In genomic region chr5:131851597-131852453, GRCm38 (mm10) we compare ENCODE assay signal across 10 mouse cellular contexts.
DNase-seq lines count a peak whose midpoint lies in the region; ATAC-seq and TF ChIP-seq lines count a peak whose summit lies in the region.
"Had no signal": no experiment of that assay in that cellular context is flagged by ENCODE, and none has a peak within 500 bp of the region (broad histone marks: within the 10 kb centered on the region; RNA-seq: fewer than 3 reads in every experiment).

No protein-coding gene starts in this region.

- no peak for TF ChIP-seq CTCF in midbrain, postnatal 0 days (IDR thresholded peaks at IDR 0.05)

- H3K27ac ChIP-seq in forebrain, embryonic 10.5 days = peak overlapping the region; percentile 72
- no peak overlapping the region for H3K27ac ChIP-seq in midbrain, postnatal 0 days (ENCODE audit: low read depth, low read length)
- no peak overlapping the region for H3K27ac ChIP-seq in liver, embryonic 11.5 days (ENCODE audit: low read depth, low read length)

- ATAC-seq in midbrain, postnatal 0 days (ENCODE audit: low FRiP score) = no peak
- no peak for ATAC-seq in inflammation-experienced regulatory T-cells, adult 6 months
- ATAC-seq in liver, embryonic 11.5 days (replicated peaks; ENCODE audit: low FRiP score) = no peak

- peaks cover 88% of the 10 kb centered on the region for H3K27me3 ChIP-seq in forebrain, embryonic 10.5 days (ENCODE audit: poor library complexity, severe bottlenecking)
- H3K27me3 ChIP-seq in midbrain, postnatal 0 days (ENCODE audit: insufficient read depth, low read length) = no peaks in the 10 kb centered on the region
- H3K27me3 ChIP-seq in liver, embryonic 11.5 days (replicated peaks; ENCODE audit: control insufficient read depth, insufficient read depth, low read length) = no peaks in the 10 kb centered on the region

- no peaks in the 10 kb centered on the region for H3K9me3 ChIP-seq in forebrain, embryonic 10.5 days
- H3K9me3 ChIP-seq in midbrain, postnatal 0 days (ENCODE audit: low read length) = no peaks in the 10 kb centered on the region
- no peaks in the 10 kb centered on the region for H3K9me3 ChIP-seq in liver, embryonic 11.5 days (ENCODE audit: control insufficient read depth, low read length)

- H3K4me3 ChIP-seq in forebrain, embryonic 10.5 days = no peak overlapping the region
- H3K4me3 ChIP-seq in midbrain, postnatal 0 days (ENCODE audit: low read depth, low read length) = no peak overlapping the region
- no peak overlapping the region for H3K4me3 ChIP-seq in liver, embryonic 11.5 days (ENCODE audit: low read depth, low read length)

- peak; percentile 71 for DNase-seq in embryo, embryonic 10.5 days (ENCODE audit: low spot score)
- peak; percentile 47 for DNase-seq in forebrain, embryonic 10.5 days (ENCODE audit: extremely low spot score, low spot score)
- peak; percentile 73 for DNase-seq in hindlimb bud, embryonic 11.5 days (ENCODE audit: extremely low spot score, low read depth, low spot score)
- DNase-seq in midbrain, postnatal 0 days (ENCODE audit: low spot score) = peak; percentile 59
- no peak for DNase-seq in gastrocnemius, postnatal 4 days (ENCODE audit: low spot score in 2 of 2)
- no peak for DNase-seq in liver, embryonic 11.5 days (ENCODE audit: low spot score)
- DNase-seq: adrenal gland, postnatal 25 days; cerebellum, postnatal 10 days; gastrocnemius, postnatal 25 days had no signal

- H3K4me2 ChIP-seq in midbrain, postnatal 0 days (ENCODE audit: low read depth, low read length, poor library complexity, severe bottlenecking) = no peak overlapping the region
- no peak overlapping the region for H3K4me2 ChIP-seq in liver, embryonic 11.5 days

- WGBS in forebrain, embryonic 10.5 days = 17% methylated on average over 20 of the region's 20 CpGs
- 40% methylated on average over 20 of the region's 20 CpGs for WGBS in midbrain, postnatal 0 days
- 68% methylated on average over 20 of the region's 20 CpGs for WGBS in liver, embryonic 11.5 days

- H3K9ac ChIP-seq in midbrain, postnatal 0 days (replicated peaks; ENCODE audit: low read length, poor library complexity, severe bottlenecking) = no peak overlapping the region
- no peak overlapping the region for H3K9ac ChIP-seq in liver, embryonic 11.5 days (ENCODE audit: low read depth, low read length)

- H3K4me1 ChIP-seq in forebrain, embryonic 10.5 days = peaks cover 62% of the 10 kb centered on the region
- peaks cover 8% of the 10 kb centered on the region for H3K4me1 ChIP-seq in midbrain, postnatal 0 days (ENCODE audit: insufficient read depth, low read length)
- no peaks in the 10 kb centered on the region for H3K4me1 ChIP-seq in liver, embryonic 11.5 days (replicated peaks; ENCODE audit: control insufficient read depth, insufficient read depth, low read length)

- no peaks in the 10 kb centered on the region for H3K36me3 ChIP-seq in forebrain, embryonic 10.5 days (replicated peaks)
- H3K36me3 ChIP-seq in midbrain, postnatal 0 days (ENCODE audit: insufficient read depth, low read length) = no peaks in the 10 kb centered on the region
- no peaks in the 10 kb centered on the region for H3K36me3 ChIP-seq in liver, embryonic 11.5 days (ENCODE audit: control insufficient read depth, insufficient read depth, low read length)

Comparison
In these comparisons a context has a peak if more than half of its experiments do, and no peak if none do; other contexts are left out.
1. DNase-seq: peak in embryo, embryonic 10.5 days (single experiment), forebrain, embryonic 10.5 days (single experiment), hindlimb bud, embryonic 11.5 days (single experiment) and midbrain, postnatal 0 days (single experiment); none in gastrocnemius, postnatal 4 days (0 of 2) and liver, embryonic 11.5 days (single experiment).